Comparison of ENCODE assay signal across 11 mouse cellular contexts in genomic region chr7:80457241-80457640, GRCm38 (mm10). TPM values are rescaled to one million over a fixed set of nuclear protein-coding genes. Genes with fewer than 3 reads are reported as not detected.
A peak's percentile ranks its signal among the peaks of the same experiment; 100 is the strongest.
DNase-seq lines count a peak whose midpoint lies in the region; ATAC-seq lines count a peak whose summit lies in the region.
"Had no signal": no experiment of that assay in that cellular context is flagged by ENCODE, and none has a peak within 500 bp of the region (broad histone marks: within the 10 kb centered on the region; RNA-seq: fewer than 3 reads in every experiment).

No protein-coding gene starts in this region.

- no peak overlapping the region for H3K4me3 ChIP-seq in lung, embryonic 15.5 days

- H3K27ac ChIP-seq in lung, embryonic 15.5 days: peak overlapping the region; percentile 23; the same call in 1 of the 2 replicates
- H3K27ac ChIP-seq: hindbrain, postnatal 0 days had no signal

- no peak for ATAC-seq in lung, embryonic 15.5 days (ENCODE audit: borderline replicate concordance, extremely low read depth, low FRiP score, low TSS enrichment)
- ATAC-seq: activated CD4-positive, CD25-positive, alpha-beta regulatory T cell, adult 4 months; hindbrain, postnatal 0 days had no signal

- peaks cover 40% of the 10 kb centered on the region for H3K36me3 ChIP-seq in lung, embryonic 15.5 days

- peak; percentile 62 for DNase-seq in adrenal gland, adult 2 months
- no peak for DNase-seq in adrenal gland, adult 18-20 months (ENCODE audit: low spot score in 2 of 2)
- peak; percentile 25 to 63 for DNase-seq in urinary bladder, adult 18-20 months (ENCODE audit: low spot score in 2 of 2)
- DNase-seq in urinary bladder, adult 2 months (ENCODE audit: low spot score): no peak
- no peak for DNase-seq in cerebellum, adult 18-20 months
- no peak for DNase-seq in embryo, embryonic 11 days
- no peak for DNase-seq in right cerebral cortex, postnatal 14 days
- DNase-seq: thymus, postnatal 14 days had no signal

- no peak overlapping the region for H3K4me2 ChIP-seq in lung, embryonic 15.5 days

- H3K27me3 ChIP-seq in lung, embryonic 15.5 days: no peaks in the 10 kb centered on the region

- no peaks in the 10 kb centered on the region for H3K9me3 ChIP-seq in lung, embryonic 15.5 days

- H3K9ac ChIP-seq in lung, embryonic 15.5 days: no peak overlapping the region

- 55% methylated on average over 6 of the region's 6 CpGs for whole genome bisulfite sequencing in lung, embryonic 15.5 days

- H3K4me1 ChIP-seq in lung, embryonic 15.5 days: peaks cover 16% of the 10 kb centered on the region

RNA-seq across cellular contexts. Expression of gene Furin, which starts 52.0 kb away (rescaled TPM):
- total RNA-seq in adrenal gland, adult 2 months (2021): 100 to 1,000 TPM; 158 to 185 TPM
- 225 and 227 TPM in 2 replicates for polyA plus RNA-seq in adrenal gland, adult 2 months (2012; rRNA removed)
- total RNA-seq in adrenal gland, adult 18-20 months (2021): 100 to 1,000 TPM; 143 to 158 TPM
- polyA plus RNA-seq in urinary bladder, adult 2 months (2012; rRNA removed): 25.3 and 40.7 TPM in 2 replicates
- polyA plus RNA-seq in lung, embryonic 15.5 days (2015; fragmentation: Nextera tagmentation; extraction: Ambion mirVana): 16.3 and 16.7 TPM in 2 replicates

Comparison
In these comparisons a context has a peak if more than half of its experiments do, and no peak if none do; other contexts are left out.
1. DNase-seq: peak in adrenal gland, adult 2 months (single experiment) and urinary bladder, adult 18-20 months (2 of 2); none in adrenal gland, adult 18-20 months (0 of 2), urinary bladder, adult 2 months (single experiment), cerebellum, adult 18-20 months (0 of 2), embryo, embryonic 11 days (single experiment) and right cerebral cortex, postnatal 14 days (single experiment).